Mouse (Mus musculus) lung, postnatal 0 days (tissue): ENCODE results near the gene Bud31.

Experiments used
- CTCF ChIP-seq: IDR thresholded peaks from 2 replicates; pipeline ENCODE4 v1.5.1; 2016; ENCODE audit warnings: antibody characterized with exemption, mild to moderate bottlenecking
- EP300 ChIP-seq: IDR thresholded peaks from 2 replicates; pipeline ENCODE4 v1.6.1; 2016; ENCODE audit warnings: antibody characterized with exemption, mild to moderate bottlenecking, control low read depth

- no peak for TF ChIP-seq CTCF
- peak; percentile 78 for TF ChIP-seq EP300
Observed at GRCm38 (mm10) chr5:145116316-145116715, 23.8 kb upstream of the Bud31 start.
